Mouse (Mus musculus) layer of hippocampus, adult 2 months (tissue): ENCODE measurements around the gene Btbd19. TPM values are rescaled to one million over a fixed set of nuclear protein-coding genes. Genes with fewer than 3 reads are reported as not detected.

Source experiments
- DNase-seq, 2 experiments: peaks; one replicate each; pipeline ENCODE4 v3.0.0; 2022; ENCODE audit warnings: low spot score in 2 of 2
- H3K27ac ChIP-seq: fragments of 200-600 bp; 2 replicates; pipeline ENCODE4 v1.8.1; 2022
- H3K4me3 ChIP-seq: fragments of 200-600 bp; 2 replicates; pipeline ENCODE4 v1.8.1; 2022; ENCODE audit warnings: mild to moderate bottlenecking
- CTCF ChIP-seq: fragments of 200-600 bp; conservative IDR thresholded peaks from 2 replicates; pipeline ENCODE4 v1.8.1; 2022; ENCODE audit warnings: antibody characterized with exemption, mild to moderate bottlenecking, moderate library complexity
- long read RNA-seq, 2 experiments: library from polyadenylated mRNA; stranded (forward); transcript quantifications; one replicate each; pipeline ENCODE4 v2.0.0; 2021; ENCODE audit warnings: borderline mapping rate in 2 of 2
- total RNA-seq, 2 experiments: library from RNA; stranded (reverse); gene quantifications; 2 replicates each; pipeline ENCODE4 v1.2.3; 2021

The Btbd19 gene
- total RNA-seq = 10 to 100 TPM; 13.3 to 14.8 TPM
- long read RNA-seq, experiment 1, partial matches to known transcripts = 0 of 4 reads
- long read RNA-seq, experiment 1, other reads (novel, unspliced or antisense) = 0 of 4 reads
- long read RNA-seq, experiment 2, transcript Btbd19-206 (2 exons, 451 nt) = major isoform, 5 of 13 reads
- long read RNA-seq, experiment 2, partial matches to known transcripts = 0 of 13 reads
- long read RNA-seq, experiment 2, other reads (novel, unspliced or antisense) = 6 of 13 reads

DNA sequence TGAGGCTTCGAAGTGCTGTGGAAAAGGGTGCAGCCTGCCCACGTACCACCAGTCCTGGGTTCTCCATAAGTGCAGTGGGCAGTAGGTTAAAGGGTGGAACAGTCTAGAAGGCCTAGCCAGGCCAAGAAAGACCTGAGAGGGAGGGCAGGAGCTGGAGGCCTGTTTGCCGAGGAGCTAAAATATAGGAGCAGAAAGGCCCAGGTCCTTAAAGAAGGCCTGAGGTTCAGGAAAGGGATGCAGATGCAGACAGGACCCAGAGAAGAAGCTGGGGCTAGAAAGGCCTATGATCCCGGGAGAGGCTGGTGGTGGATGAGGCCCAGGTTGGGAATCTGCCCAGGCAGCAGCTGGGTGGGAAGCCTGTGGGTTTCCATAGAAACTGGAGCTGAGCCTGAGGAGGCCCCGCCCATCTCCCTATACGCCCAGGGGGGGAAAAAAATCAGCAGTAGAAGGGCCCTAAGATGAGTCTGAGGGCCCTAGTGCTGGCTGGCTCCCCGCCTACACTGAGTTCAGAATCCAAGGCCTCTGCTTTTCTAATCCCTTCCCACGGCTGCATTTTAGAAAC, at the start of gene Btbd19:
Gene Btbd19 (minus strand): TSS at position 378 of the 562 bp plus-strand sequence.
- no peak for TF ChIP-seq CTCF
- H3K4me3 ChIP-seq = no peak within 1 kb of the TSS; the same call in 1 of the 2 replicates
- DNase-seq = peak; percentile 79 to 85
- peak within 1 kb of the TSS; percentile 97 for H3K27ac ChIP-seq

- no peak for TF ChIP-seq CTCF
- DNase-seq = no peak
- no peak overlapping the region for H3K4me3 ChIP-seq
- no peak overlapping the region for H3K27ac ChIP-seq
These were observed 44.4 kb upstream of the Btbd19 start for GRCm38 (mm10) chr4:117169936-117170335.

- H3K27ac ChIP-seq = no peak overlapping the region
- no peak for DNase-seq
- H3K4me3 ChIP-seq = no peak overlapping the region
- TF ChIP-seq CTCF = no peak
These were observed 35.7 kb upstream of the Btbd19 start for GRCm38 (mm10) chr4:117161183-117161582.

DNA sequence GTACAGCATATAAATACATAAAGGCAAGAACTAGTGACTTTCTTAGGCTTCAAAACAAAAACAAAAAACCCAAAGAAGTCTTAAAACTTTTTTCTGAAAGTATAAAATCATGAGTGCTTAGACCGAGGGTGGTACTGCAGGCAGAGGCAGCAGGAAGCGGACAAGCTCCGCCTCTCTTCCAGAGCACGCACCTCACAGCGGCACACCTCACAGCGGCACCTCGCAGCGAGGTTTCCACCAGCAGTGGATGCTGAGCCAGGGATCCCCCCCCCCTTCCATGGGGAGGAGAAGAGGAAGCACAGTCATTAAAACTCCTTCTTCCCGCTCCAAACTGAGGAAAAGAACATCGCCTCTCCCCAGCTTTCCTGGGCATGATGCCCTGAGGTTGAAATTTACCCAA, 34.1 kb upstream of the Btbd19 start:
- no peak overlapping the region for H3K4me3 ChIP-seq
- no peak for DNase-seq
- no peak overlapping the region for H3K27ac ChIP-seq
- TF ChIP-seq CTCF = no peak

- peak overlapping the region; percentile 84 for H3K4me3 ChIP-seq
- DNase-seq = no peak
- TF ChIP-seq CTCF = no peak
- H3K27ac ChIP-seq = peak overlapping the region; percentile 94
These were observed 30.8 kb upstream of the Btbd19 start for GRCm38 (mm10) chr4:117156372-117156771.

GRCm38 (mm10) chr4:117155792-117156355, 30.3 kb upstream of the Btbd19 start, which contains the start of gene Rps8:
Gene Rps8, minus strand, starts transcription at chr4:117156243.
- Histone ChIP-seq H3K4me3 (peak within 1 kb of the TSS; percentile 84), H3K27ac (peak within 1 kb of the TSS; percentile 94)
- peak; percentile 87 to 88 for DNase-seq
- TF ChIP-seq CTCF = no peak

GRCm38 (mm10) chr4:117155020-117155791, 29.7 kb upstream of the Btbd19 start:
- Histone ChIP-seq H3K4me3 (peak overlapping the region; percentile 84), H3K27ac (peak overlapping the region; percentile 94)
- no peak for TF ChIP-seq CTCF
- DNase-seq = peak in 1 of 2 experiments; percentile 24

- no peak for TF ChIP-seq CTCF
These were observed 27.2 kb upstream of the Btbd19 start for GRCm38 (mm10) chr4:117152714-117153113.

DNA sequence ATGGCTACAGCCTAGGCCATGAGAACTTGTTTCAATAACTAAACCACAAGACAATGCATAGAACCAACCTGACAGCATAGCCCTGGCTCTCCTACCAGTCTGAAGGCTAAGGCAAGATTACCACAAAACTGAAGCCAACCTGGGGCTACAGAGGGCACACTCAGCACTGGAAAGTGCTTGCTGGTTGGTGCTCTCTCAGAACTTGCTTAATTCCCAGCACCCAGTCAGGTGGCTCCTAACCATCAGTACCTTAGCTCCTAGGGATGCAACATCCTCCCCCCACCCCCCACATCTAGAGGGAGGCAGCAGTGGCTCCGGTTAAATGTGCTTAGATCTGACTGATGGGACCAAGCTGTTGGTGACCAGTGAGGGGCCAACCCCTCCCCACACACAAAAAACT, 25.9 kb upstream of the Btbd19 start:
- no peak for DNase-seq
- TF ChIP-seq CTCF = no peak
- Histone ChIP-seq H3K27ac (no peak overlapping the region), H3K4me3 (no peak overlapping the region)

More at GRCm38 (mm10) chr4:117152714-117153113, 27.2 kb upstream of the Btbd19 start:
- Histone ChIP-seq H3K27ac (no peak overlapping the region), H3K4me3 (no peak overlapping the region)
- DNase-seq = no peak

- no peak overlapping the region for H3K27ac ChIP-seq
- H3K4me3 ChIP-seq = no peak overlapping the region
- TF ChIP-seq CTCF = no peak
- DNase-seq = no peak
These were observed 24.7 kb upstream of the Btbd19 start for GRCm38 (mm10) chr4:117150212-117150733.

DNA sequence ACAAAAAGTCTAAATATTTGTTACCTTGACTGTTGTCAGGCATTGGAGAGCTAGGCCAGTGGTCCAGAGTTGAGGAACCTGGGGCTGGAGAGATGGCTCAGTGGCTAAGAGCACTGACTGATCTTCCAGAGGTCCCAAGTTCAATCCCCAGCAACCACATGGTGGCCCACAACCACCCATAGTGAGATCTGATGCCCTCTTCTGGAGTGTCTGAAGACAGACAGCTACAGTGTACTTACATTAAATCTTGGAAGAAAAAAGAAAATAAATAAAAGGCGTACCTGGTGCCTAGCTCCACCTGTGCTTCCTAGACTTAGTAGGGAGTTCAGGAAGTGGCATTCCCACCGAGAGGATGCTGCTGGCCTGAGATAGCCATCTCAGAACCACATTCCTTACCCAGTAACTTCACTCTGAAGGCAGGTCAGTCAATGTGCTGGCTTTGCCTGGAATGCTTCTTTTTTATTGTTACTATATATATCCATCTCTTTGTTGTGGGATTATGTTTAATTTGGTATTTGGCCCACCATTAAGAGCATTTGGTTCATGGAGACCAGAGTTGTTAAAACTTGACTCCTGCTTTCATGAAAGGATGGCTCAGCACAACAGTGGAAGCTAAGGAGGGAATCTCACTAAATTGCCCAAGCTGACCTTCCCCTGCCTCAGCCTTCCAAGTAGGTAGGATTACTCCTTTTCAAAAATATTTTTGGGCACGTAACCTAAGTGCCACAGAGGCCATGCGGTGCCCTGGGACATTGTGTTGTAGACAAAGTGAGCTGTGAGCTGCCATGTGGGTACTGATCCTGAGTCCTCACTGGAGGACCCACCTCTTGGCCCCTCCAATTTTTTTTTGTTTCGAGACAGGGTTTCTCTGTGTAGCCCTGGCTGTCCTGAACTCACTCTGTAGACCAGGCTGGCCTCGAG, 24.0 kb upstream of the Btbd19 start:
- peak; percentile 41 for TF ChIP-seq CTCF
- no peak overlapping the region for H3K4me3 ChIP-seq
- no peak for DNase-seq
- no peak overlapping the region for H3K27ac ChIP-seq

- DNase-seq = no peak
- Histone ChIP-seq H3K4me3 (no peak overlapping the region), H3K27ac (no peak overlapping the region)
- no peak for TF ChIP-seq CTCF
These were observed 23.3 kb upstream of the Btbd19 start for GRCm38 (mm10) chr4:117148815-117149214.
